Mouse (Mus musculus): ENCODE measurements around the gene Ammecr1.

Ammecr1 gene

GRCm38 (mm10) chrX:142830572-142830971, 136.0 kb downstream of the Ammecr1 start:
- intact Hi-C loops (cut with DNase I) = no loop called here

GRCm38 (mm10) chrX:142829866-142830470, 136.6 kb downstream of the Ammecr1 start:
- intact Hi-C loops (cut with DNase I) = no loop called here

- intact Hi-C loops (cut with DNase I) = no loop called here
Observed at GRCm38 (mm10) chrX:142829267-142829666, 137.3 kb downstream of the Ammecr1 start.

GRCm38 (mm10) chrX:142828184-142828908, 138.2 kb downstream of the Ammecr1 start:
- intact Hi-C loops (cut with DNase I) = no loop called here

GRCm38 (mm10) chrX:142827644-142828043, 138.9 kb downstream of the Ammecr1 start:
- intact Hi-C loops (cut with DNase I) = no loop called here

GRCm38 (mm10) chrX:142825309-142825708, 141.2 kb downstream of the Ammecr1 start:
- intact Hi-C loops (cut with DNase I) = no loop called here

GRCm38 (mm10) chrX:142821846-142822245, 144.7 kb downstream of the Ammecr1 start:
- intact Hi-C loops (cut with DNase I) = no loop called here

- intact Hi-C loops (cut with DNase I) = no loop called here
Observed at GRCm38 (mm10) chrX:142821239-142821638, 145.3 kb downstream of the Ammecr1 start.

- intact Hi-C loops (cut with DNase I) = loop anchor here (2.0 to 5.0 kb wide), 3 partner anchors 233 to 629 kb away; no protein-coding TSS in a partner anchor
Observed at GRCm38 (mm10) chrX:142818057-142818682, 148.4 kb downstream of the Ammecr1 start.

GRCm38 (mm10) chrX:142813146-142813545, 153.4 kb downstream of the Ammecr1 start:
- intact Hi-C loops (cut with DNase I) = no loop called here

GRCm38 (mm10) chrX:142808411-142808810, 158.1 kb downstream of the Ammecr1 start:
- intact Hi-C loops (cut with DNase I) = loop anchor here (2.0 kb wide), 1 partner anchor 254 kb away; no protein-coding TSS in a partner anchor

- intact Hi-C loops (cut with DNase I) = no loop called here
Observed at GRCm38 (mm10) chrX:142806620-142807061, 159.9 kb downstream of the Ammecr1 start.

- intact Hi-C loops (cut with DNase I) = no loop called here
Observed at GRCm38 (mm10) chrX:142806126-142806525, 160.4 kb downstream of the Ammecr1 start.

GRCm38 (mm10) chrX:142804596-142804995, 161.9 kb downstream of the Ammecr1 start:
- intact Hi-C loops (cut with DNase I) = loop anchor here (5.0 kb wide), 1 partner anchor 122 kb away; the partner anchor contains the start of gene Tmem164

Small RNAs within 50 kb of the gene (microRNA-seq; reads per million reads assigned to microRNA genes)
- gene Gm44351 = 0 reads per million in 2 experiments

Measured in adrenal gland (tissue).